Mouse (Mus musculus): ENCODE measurements at regions not wholly inside any gene's neighbourhood (a gene's known extent, or its start where the extent isn't known, plus 50 kb on each side); places are given as distances from the start of the nearest gene placed in this dataset.
"Not testable (repeated sequence)": the region's sequence is repeated elsewhere in the genome, so short reads cannot be mapped to it uniquely, and the experiment has no call there.

DNA sequence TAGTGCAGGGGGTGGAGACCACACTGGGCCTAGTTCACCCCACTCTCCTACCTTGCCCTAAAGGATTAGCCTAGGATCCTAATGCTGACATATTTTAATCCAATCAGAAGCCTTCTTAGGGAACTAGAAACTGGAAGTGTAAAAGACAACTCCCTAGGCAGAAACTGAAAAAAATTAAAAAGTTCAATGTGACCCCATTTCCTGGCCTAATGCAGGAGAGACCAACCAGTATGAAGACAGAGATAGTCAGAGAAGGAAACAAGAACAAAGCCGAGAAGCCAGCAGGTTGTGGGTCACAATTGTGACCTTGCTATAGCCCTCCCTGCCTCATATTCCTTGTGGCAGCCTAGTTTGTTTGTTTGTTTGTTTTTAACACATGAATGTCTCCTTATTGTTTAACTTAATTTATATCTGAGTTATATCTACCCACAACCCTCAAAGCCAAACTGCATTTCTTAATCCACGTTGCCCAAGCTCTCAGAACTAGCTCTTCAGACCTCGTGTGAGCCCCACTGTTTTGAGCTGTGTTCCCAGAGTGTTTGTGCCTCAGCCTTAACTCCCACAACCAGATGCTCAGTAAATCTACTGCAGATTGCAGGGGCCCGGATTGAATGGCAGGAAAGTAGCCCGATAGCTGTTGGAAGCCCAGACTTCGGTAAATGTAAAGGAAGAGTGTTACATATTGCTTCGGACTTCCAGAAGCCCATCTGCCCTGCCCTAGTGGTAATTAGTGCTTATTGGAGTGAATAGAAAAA, 139.0 kb upstream of the Tbl1xr1 start:
- DNase-seq (ENCODE audit: low spot score in 2 of 2) = no peak

DNA sequence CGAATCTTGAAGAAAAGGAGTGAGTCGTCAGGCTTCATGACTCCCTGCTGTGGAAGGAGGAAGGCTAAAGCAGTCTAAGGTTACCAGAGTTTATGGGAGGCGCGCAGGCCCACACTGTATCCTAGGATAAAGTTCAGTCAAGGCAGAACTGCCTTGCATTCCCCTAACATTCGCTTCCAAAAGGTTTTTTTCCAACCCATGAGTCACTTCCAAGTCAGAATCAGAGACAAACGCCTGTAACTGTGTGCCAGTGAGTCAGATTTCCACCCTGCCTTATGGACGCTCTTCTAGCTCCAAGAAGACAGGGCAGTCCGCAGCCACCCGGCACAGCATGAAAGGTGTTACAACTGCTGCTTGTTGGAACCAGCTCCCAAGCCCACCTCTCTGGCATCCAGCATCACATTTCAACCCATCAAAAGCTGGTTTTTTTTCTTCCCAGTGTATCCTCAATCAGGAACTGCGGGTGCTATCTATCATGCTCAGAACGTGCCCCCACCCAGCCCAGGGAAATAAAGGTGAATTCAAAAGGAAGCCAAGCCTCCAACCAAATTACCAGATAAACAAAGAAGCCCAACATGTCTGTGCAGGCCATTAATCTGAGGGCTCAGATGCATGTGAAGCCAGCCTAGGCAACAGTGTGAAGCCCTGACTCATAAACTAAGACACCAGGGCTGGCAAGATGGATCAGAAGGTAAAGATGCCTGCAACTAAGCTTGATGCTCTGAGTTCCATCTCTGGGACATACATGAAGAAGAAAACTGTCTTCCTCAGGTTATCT, 138.2 kb upstream of the Tbl1xr1 start:
- peak in 1 of 2 experiments; percentile 60 for DNase-seq (ENCODE audit: low spot score in 2 of 2)

DNA sequence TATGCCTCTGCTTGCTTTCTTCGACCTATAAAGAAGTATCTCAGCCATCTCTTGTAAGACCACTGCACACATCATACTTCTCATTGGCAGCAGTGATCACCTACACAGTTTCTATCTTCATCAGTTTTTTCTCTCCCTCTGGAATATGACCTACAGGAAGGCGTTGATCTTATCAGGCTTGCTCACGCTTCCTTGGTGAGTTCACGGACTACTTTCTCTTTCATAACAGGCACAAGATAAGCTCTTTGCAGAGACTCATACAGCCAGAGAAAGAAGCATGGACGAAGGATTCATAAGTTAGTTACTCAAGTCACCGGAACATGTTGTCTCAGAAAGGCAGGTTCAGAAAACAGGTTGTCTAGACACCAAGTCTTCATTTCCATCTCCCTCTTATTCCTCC, 136.7 kb upstream of the Tbl1xr1 start:
- DNase-seq (ENCODE audit: low spot score in 2 of 2) = no peak

DNA sequence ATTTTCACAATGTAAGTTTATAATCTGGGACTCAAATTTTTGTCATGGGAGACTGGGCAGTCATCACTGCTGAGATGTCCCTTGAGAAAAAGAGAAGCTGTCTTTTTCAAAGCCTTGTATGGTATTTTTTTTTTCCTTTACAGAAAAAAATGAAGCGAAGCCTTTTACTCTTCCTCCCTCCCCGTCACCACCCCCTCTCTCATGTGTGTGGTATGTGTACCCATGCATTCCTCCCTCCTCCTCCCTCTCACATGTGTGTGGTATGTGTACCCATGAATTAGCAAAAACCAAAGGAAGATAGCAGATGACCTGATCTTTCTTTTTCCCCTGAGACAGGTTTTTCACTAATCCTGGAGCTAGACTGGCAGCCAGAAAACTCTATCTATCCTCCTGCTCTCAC, 134.9 kb upstream of the Tbl1xr1 start:
- DNase-seq (ENCODE audit: low spot score in 2 of 2) = no peak

DNA sequence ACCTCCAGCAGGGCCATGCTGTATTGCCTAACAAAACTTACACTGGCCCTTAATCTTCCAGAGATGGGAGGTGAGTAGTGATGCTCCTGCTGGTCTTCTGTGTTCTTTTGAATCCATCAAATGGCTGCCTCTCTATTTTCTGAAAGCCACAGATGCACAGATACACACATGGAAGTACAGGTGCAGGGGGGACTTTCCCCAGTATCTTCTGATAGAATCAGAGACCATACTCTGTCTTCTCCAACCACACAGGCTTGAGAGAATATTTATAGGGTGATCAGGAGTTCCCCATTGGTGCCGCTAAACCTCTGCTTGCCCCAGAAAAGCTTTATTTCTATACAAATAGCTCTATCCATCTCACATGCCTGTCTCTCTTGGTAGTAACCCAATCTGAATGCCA, 133.5 kb upstream of the Tbl1xr1 start:
- no peak for DNase-seq (ENCODE audit: low spot score in 2 of 2)

DNA sequence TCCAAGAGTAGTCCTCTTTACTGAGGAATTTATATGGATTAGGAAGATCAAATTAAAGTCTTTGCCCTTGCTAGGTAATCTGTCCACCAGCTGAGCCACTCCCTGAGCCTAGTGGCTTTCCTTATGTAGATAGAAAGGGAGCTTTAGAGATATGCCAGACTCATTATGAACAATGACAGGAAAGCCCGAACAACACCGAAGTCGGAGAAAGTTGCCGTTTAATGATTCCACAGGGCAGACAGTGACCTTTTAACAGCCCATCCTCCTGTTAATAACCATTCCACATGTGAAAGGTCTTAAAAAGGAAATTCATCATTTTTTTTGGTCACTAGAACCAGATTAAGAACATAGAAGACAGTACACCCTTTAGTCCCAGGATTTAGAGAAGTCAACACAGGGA, 130.7 kb upstream of the Tbl1xr1 start:
- DNase-seq (ENCODE audit: low spot score in 2 of 2) = no peak

DNA sequence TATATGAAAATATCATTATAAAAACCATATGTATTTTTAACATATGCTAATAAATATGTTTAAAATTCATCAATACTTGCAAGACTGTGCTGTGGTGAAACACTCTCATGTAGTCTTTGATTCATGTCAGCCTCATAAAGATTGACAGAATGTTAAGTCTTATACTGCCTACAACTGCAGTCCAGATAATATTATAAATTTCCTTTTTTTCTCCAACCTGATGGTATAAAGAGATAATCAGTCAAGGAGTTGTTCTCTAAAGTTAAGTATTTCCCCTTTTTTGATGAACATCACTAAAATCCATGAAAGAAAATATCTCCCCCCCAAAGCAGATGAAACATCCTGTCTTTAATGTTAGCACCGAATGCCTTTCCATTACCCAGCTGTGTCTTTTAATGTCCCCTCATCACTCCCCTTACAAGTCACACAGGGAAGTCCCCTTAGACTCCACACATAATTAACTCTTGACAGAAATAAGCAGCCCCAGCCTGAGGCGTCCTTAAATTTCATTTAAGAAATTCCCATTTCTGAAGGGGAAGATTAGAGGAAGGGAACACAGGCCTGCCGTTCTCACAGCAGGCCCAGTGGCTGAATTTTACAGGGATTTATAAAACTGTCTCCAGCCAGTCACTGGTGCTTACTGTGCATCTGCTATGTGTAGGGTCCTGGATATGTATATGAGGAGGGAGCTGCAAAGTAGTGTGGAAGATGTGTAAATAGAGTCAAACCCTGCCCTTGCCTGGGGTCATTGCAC, 129.0 kb upstream of the Tbl1xr1 start:
- no peak for DNase-seq (ENCODE audit: low spot score in 2 of 2)

DNA sequence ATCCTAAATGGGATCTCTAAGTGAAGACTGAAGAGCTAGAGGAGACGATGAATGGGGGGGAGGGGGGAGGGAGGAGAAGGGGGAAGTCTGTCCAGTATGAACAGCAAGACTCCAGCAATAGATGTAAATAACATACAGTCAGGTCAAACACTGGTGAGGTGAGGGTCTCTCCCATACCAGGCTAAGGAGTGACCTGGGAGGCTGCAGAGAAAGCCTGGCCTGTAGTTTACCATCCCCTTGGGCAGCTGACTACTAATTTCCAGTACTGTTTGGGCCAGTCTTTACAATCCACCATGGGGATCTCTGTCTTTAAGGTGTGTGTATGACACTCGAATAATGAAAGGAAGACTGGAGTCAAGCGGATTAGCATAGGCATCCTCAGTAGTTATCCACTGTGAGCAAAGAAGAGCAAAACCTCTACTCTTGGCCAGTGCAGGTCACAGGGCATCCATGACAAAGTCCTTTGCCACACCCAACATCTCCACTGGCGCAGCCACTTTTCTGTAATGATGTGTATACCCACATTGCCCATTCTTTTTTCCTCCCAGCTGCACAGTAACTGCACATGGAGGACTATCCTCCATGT, 128.3 kb upstream of the Tbl1xr1 start:
- DNase-seq (ENCODE audit: low spot score in 2 of 2) = no peak

DNA sequence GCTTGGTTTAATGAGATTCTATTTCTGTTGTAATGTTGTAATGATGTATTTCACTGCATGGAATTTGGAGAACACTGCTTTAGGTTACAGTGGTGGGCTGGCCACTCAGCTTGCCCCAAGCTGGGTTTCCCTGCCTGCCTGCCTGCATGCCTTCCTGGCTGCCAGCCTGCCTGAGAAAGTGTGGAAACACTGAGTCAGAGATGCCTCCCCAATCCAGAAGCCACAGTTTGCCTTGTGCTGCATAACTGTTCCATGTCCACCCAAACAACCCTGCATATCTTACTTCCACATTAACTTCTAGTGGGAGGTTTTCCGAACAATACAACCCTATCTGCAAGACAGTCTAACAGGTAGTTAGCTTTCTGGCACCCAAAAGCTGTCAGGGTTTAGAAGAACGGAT, 127.0 kb upstream of the Tbl1xr1 start:
- DNase-seq (ENCODE audit: low spot score in 2 of 2) = no peak

DNA sequence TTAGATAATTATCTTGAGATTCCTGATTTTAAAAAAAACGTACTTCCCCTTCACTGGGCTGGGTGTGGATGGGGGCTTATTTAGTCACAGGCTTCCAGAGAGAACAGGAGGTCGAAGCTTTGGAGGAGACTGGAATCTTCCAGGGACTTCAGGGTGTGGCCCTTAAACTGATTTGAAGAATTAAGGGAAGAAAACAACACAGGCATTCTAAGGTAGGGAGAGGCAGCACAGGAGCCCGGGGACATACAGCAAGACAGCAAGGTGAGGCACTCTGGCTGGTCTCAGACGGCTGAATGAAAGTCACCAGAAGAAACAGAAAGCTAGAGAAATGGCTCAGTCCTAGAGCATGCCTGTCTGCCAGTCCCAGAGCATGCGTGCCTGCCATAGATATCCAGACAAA, 125.9 kb upstream of the Tbl1xr1 start:
- DNase-seq (ENCODE audit: low spot score in 2 of 2) = no peak

DNA sequence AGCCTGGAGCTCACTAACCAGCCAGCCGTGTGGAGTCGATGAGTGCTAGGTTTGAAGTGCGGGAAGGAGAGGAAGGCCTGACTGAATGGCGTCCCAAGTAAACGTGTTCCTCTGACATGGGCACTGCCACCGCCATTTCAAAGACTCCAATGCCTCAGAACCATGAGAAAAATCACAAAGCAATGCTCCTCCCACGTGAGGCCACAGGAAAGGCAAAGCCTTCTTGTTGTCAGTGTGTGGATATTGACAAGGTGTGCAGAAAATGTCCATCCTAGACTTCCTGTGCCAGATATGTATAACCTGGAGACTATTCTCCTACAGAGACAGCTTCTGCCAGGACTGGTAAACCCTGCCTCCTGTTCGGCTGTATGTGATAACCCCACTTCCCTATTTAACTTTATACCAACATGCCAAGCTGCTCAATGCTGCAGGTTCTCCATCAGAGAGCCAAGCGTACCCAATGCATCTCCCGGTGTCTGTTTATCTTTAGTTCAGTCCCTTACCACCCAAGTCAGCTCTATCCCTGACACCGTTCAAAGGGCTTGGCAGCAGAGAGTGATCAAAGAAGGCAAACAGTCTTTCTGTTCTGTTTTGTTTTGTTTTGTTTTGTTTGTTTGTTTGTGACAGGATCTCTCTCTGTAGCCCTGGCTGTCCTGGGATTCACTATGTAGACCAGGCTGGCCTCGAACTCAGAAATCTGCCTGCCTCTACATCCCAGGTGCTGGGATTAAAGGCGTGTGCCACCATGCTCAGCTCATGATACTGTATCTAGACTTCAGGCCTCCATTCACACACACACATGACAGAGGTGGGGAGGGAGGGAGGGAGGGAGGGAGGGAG, 124.8 kb upstream of the Tbl1xr1 start:
- no peak for DNase-seq (ENCODE audit: low spot score in 2 of 2)

DNA sequence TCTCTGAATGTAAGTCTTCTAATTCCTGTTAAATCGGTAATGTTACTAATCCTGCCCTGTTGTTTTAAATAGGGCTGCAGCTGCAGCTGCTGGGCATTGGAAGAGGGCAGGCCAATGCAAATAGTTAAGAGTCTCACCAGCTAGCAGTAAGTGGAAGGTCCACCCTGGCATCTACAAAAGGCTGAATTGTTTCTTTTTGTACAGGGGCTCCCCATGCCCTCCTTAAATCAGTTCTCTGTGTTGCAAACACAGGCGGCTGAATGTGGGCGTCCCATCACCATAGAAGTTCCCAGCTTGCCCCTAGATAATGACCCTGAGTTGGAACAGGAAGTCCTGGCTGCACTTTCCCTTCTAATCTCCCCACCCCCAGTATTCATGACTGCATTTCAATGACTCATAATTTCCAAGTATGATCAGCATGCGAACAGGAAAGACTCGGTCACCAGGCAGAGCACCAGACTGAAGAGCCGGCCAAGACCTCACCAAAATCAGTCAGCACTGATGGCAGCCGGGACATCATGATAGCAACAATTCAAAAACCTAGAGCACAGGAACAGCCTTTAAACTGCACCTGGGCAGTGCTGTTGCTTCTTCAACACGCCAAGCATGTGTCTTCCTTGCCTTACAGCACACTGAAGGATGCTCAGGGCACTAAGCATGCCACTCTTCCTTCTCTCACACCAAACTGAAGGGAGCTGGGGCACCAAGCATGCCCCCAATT, 123.6 kb upstream of the Tbl1xr1 start:
- DNase-seq (ENCODE audit: low spot score in 2 of 2) = peak; percentile 33 to 70

DNA sequence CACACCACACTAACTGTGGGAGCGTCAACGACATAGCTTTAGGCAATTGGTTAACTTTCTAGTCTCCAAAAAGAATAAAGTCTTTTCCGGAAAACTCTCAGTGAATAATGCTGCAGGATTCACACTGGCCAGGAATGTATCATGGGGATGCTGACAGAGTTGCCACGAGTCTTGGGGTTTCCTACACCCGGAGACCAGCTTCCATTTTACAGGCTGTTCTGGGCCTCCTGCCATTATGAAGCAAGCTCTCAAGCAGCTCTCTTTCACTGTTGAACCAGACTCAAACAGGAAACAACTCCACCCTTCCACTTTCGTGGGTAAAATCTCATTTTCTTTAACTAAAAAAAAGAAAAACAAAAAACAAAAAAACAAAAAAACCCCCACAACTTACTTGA, 123.0 kb upstream of the Tbl1xr1 start:
- no peak for DNase-seq (ENCODE audit: low spot score in 2 of 2)

DNA sequence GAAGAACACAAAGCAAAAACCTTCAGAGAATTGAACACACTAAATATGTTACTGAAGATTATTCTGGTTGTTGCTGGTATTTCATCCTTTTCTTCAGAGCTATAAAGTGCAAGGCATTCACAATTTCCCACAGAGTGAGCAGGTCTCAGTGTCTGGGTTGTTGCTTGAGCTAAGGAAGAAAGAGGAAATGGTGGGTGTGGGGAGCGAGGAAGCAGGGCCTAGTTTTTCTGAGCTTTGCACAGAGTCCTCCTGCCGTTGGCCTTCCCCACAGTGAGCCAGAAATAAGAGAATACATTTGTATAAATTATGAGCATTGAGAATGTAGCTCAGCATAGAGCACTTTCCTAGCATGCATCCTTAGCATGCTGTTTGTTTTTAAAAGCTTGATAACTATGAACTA, 120.8 kb upstream of the Tbl1xr1 start:
- DNase-seq (ENCODE audit: low spot score in 2 of 2) = no peak

DNA sequence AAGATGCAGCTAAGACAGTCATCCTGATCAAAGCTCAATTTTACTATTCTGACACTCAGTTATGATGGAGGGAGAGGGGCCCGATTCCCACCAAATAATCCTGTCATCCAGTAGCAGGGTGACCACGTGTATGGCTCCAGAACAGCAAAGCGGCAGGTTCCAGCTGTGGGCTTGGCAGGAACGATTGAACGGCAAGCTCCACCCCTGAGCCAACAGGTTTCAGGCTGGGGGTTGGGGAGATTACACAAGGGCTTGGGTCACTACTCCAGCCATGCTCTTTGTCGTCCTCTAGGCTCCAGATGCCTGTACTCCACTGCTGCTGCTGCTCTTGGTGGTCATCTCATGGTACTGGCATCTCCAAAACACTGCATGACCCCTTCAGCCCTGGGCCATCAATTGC, 119.3 kb upstream of the Tbl1xr1 start:
- DNase-seq (ENCODE audit: low spot score in 2 of 2) = not testable (repeated sequence)

DNA sequence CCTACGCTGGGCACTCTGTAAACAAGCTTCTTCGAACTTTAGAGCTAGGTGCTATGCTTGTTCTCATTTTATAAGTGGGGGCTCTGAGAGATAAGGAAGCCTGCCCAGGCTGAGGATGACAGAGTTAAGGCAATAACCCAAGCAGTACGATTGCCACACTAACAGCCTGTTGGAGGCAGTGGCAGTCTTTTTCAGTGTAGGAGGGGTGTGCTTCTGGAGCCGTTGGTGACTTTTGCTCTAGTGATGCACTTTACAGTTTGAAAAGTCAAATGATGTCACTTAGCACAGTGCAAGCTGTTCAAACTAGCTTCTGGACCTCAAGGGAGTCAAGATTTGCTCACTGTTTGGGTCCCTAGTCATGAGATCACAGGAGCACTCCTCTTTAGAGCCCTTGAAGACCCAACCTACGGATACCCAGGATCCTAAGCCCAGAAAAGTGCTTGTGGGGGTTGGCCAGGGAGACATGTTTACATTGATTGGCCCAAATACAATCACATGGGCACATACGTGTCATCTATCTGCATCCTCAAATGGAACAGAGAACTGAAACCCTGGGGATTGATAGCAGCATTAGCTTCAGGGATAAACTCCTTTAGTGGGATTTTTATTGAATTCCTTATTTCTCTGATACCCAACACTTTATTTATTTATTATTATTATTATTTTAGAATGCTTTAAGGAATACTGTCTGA, 117.7 kb upstream of the Tbl1xr1 start:
- no peak for DNase-seq (ENCODE audit: low spot score in 2 of 2)

DNA sequence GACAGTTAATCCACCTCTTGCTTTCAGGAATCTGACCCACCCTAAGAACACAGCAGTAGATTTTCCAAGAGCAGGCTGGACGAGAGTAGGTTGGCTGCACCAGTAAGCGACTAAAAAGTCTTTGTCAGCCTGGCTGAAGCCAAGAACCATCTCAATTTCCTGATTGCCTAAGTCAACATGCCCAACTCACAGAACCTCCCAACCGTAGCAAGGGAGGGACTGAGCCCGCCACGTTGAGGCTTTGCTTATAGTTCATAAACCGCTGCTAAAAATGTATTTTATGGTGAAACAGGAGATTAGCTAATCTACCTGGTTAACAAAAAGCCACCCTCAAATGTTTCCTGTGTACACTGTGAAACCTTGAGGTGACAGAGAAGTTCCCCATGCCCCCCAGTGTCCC, 115.4 kb upstream of the Tbl1xr1 start:
- DNase-seq (ENCODE audit: low spot score in 2 of 2) = no peak

DNA sequence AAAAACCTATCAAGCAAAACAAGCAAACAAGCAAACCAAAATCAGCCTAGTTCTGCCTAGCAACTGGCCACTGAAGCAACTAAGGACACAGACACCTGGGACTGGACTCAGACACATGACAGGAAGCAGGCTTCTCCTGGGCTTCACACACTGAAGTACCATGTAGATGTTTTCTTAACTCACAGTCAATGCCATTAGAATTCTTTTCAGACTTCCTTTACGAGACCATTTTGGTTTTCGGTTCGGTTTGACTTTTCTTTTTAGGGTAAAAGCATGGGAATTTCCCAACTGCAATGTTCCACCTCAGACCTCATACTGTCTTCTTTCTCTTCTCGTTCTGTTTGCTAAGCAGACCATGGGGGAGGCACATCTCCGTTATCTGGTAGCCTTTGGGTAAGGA, 114.7 kb upstream of the Tbl1xr1 start:
- no peak for DNase-seq (ENCODE audit: low spot score in 2 of 2)

DNA sequence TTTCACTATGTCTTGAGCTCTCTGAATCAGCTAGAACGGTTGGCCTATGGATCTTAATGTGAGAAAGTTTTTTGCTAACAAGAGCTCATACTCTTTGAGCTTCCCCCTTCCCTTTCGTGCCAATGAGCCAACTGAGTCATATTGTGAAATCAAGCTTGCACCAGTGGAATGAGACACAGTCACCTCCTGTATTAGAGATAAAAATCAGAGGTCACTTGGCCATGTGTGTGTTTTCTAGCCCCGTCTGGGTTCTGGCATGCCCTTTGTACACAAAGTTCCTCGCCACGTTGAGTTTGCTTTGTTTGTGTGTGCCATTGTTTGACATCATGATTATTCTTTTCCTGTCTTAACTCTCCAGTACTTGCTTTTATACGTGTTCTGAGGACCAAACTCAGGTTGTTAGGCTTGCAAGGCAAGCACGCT, 114.1 kb upstream of the Tbl1xr1 start:
- DNase-seq (ENCODE audit: low spot score in 2 of 2) = peak in 1 of 2 experiments; percentile 69
